Mouse (Mus musculus): ENCODE measurements around the gene Mydgf. TPM values are rescaled to one million over a fixed set of nuclear protein-coding genes. Genes with fewer than 3 reads are reported as not detected.

Mydgf gene
- polyA plus RNA-seq, 1 experiment from 2014 or later = 96.4 TPM

Small RNA genes lying within 50 kb of the gene (microRNA-seq; reads per million reads assigned to microRNA genes)
- not detected for gene Gm44397

Other genes starting within 250 kb of the Mydgf start
- gene Zfp119b, start 234.4 kb downstream of the Mydgf start, polyA plus RNA-seq (2015; fragmentation: Nextera tagmentation; extraction: Ambion mirVana) = 5.5 and 5.7 TPM in 2 replicates
- 1.8 and 2.4 TPM in 2 replicates for gene Ebi3, start 231.3 kb downstream of the Mydgf start, polyA plus RNA-seq (2015; fragmentation: Nextera tagmentation; extraction: Ambion mirVana)
- 27.4 and 27.5 TPM in 2 replicates for gene Yju2, start 224.8 kb downstream of the Mydgf start, polyA plus RNA-seq (2015; fragmentation: Nextera tagmentation; extraction: Ambion mirVana)
- 28.8 and 30.1 TPM in 2 replicates for gene Shd, start 213.5 kb downstream of the Mydgf start, polyA plus RNA-seq (2015; fragmentation: Nextera tagmentation; extraction: Ambion mirVana)
- gene Fsd1, start 197.4 kb downstream of the Mydgf start, polyA plus RNA-seq (2015; fragmentation: Nextera tagmentation; extraction: Ambion mirVana) = 19.7 and 21.7 TPM in 2 replicates
- gene Stap2, start 178.3 kb downstream of the Mydgf start, polyA plus RNA-seq (2015; fragmentation: Nextera tagmentation; extraction: Ambion mirVana) = 14.5 and 15.5 TPM in 2 replicates
- gene Mpnd, start 178.2 kb downstream of the Mydgf start, polyA plus RNA-seq (2015; fragmentation: Nextera tagmentation; extraction: Ambion mirVana) = 97.4 and 103 TPM in 2 replicates
- 168 and 175 TPM in 2 replicates for gene Sh3gl1, start 147.3 kb downstream of the Mydgf start, polyA plus RNA-seq (2015; fragmentation: Nextera tagmentation; extraction: Ambion mirVana)
- gene Chaf1a, start 143.5 kb downstream of the Mydgf start, polyA plus RNA-seq (2015; fragmentation: Nextera tagmentation; extraction: Ambion mirVana) = 26.9 and 30.8 TPM in 2 replicates
- 42.2 and 45.6 TPM in 2 replicates for gene Ubxn6, start 108.9 kb downstream of the Mydgf start, polyA plus RNA-seq (2015; fragmentation: Nextera tagmentation; extraction: Ambion mirVana)
- gene Hdgfl2, start 104.3 kb downstream of the Mydgf start, polyA plus RNA-seq (2015; fragmentation: Nextera tagmentation; extraction: Ambion mirVana) = 123 and 141 TPM in 2 replicates
- 0.08 and 0.12 TPM in 2 replicates for gene Plin4, start 74.1 kb downstream of the Mydgf start, polyA plus RNA-seq (2015; fragmentation: Nextera tagmentation; extraction: Ambion mirVana)
- 1.5 and 1.9 TPM in 2 replicates for gene Plin5, start 66.3 kb downstream of the Mydgf start, polyA plus RNA-seq (2015; fragmentation: Nextera tagmentation; extraction: Ambion mirVana)
- 0.39 and 0.53 TPM in 2 replicates for gene Lrg1, start 61.9 kb downstream of the Mydgf start, polyA plus RNA-seq (2015; fragmentation: Nextera tagmentation; extraction: Ambion mirVana)
- gene Sema6b, start 43.6 kb downstream of the Mydgf start, polyA plus RNA-seq (2015; fragmentation: Nextera tagmentation; extraction: Ambion mirVana) = 1.5 TPM in 2 replicates
- gene Tnfaip8l1, start 21.4 kb downstream of the Mydgf start, polyA plus RNA-seq (2015; fragmentation: Nextera tagmentation; extraction: Ambion mirVana) = 11.6 and 11.9 TPM in 2 replicates
- 38.9 and 43.8 TPM in 2 replicates for gene Dpp9, start 35.0 kb upstream of the Mydgf start, polyA plus RNA-seq (2015; fragmentation: Nextera tagmentation; extraction: Ambion mirVana)
- 13.1 TPM in 2 replicates for gene Fem1a, start 72.9 kb upstream of the Mydgf start, polyA plus RNA-seq (2015; fragmentation: Nextera tagmentation; extraction: Ambion mirVana)
- 6.0 and 6.2 TPM in 2 replicates for gene Ticam1, start 92.9 kb upstream of the Mydgf start, polyA plus RNA-seq (2015; fragmentation: Nextera tagmentation; extraction: Ambion mirVana)
- gene Plin3, start 109.0 kb upstream of the Mydgf start, polyA plus RNA-seq (2015; fragmentation: Nextera tagmentation; extraction: Ambion mirVana) = 68.9 and 77.4 TPM in 2 replicates
- 0.31 TPM in 1 of 2 replicates, not detected in the other for gene Arrdc5, start 116.4 kb upstream of the Mydgf start, polyA plus RNA-seq (2015; fragmentation: Nextera tagmentation; extraction: Ambion mirVana)
- 162 and 175 TPM in 2 replicates for gene Uhrf1, start 119.4 kb upstream of the Mydgf start, polyA plus RNA-seq (2015; fragmentation: Nextera tagmentation; extraction: Ambion mirVana)
- 32.3 and 34.3 TPM in 2 replicates for gene Kdm4b, start 142.1 kb upstream of the Mydgf start, polyA plus RNA-seq (2015; fragmentation: Nextera tagmentation; extraction: Ambion mirVana)